Mouse (Mus musculus): ENCODE data around the gene Msantd1.
"Not testable (repeated sequence)": the region's sequence is repeated elsewhere in the genome, so short reads cannot be mapped to it uniquely, and the experiment has no call there.

The Msantd1 gene

DNA sequence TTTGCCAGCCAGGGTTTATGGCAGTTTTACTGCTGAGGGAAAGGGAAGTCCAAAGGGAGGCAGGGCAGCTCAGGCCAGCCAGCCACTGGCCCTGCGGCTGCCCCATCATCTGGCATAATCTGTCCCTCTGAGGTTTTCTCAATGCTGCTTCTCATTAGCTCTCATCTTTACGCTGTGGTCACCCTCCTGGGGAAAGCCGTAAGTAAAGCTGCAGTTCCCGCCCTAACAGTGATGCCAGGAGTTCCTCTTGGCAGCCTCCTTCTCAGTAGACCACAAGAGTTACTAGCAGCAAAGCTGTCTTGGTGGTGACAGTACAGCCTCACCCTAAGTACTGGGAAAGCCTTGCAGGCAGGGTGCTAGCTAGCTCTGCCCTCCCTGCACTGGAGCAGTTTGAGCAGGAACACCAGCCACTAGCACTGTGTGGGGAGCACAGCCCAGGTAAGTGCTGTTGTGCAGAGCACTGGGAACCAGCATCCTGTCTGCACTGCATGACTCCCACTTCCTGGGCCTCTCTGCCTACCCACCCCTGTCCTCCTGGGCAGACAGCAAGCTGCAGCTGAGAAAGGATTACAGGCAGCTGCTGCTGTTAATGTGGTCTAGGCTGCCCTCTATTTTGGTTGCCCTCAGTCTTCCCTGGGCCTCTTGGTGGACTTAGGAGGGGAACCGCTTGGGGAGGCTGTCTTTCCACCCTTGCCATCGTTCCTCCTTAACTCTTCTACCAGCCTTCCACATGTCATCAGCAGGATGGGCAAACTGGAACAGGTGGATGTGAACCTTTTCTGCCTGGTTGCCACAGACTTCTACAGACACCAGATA is at the start of gene Msantd1:
Gene Msantd1 (plus strand): TSS at position 103 of the 816 bp plus-strand sequence.
- DNase-seq (ENCODE audit: low read depth, low spot score): no peak

- DNase-seq (ENCODE audit: low read depth, low spot score): no peak
These were observed 42.4 kb upstream of the Msantd1 start for GRCm38 (mm10) chr5:34865367-34865766.

- DNase-seq (ENCODE audit: low read depth, low spot score): not testable (repeated sequence)
These were observed 27.5 kb upstream of the Msantd1 start for GRCm38 (mm10) chr5:34880307-34880706.

GRCm38 (mm10) chr5:34881023-34881422 is 26.8 kb upstream of the Msantd1 start:
- no peak for DNase-seq (ENCODE audit: low read depth, low spot score)

GRCm38 (mm10) chr5:34885250-34885649 is 22.6 kb upstream of the Msantd1 start:
- DNase-seq (ENCODE audit: low read depth, low spot score): no peak

DNA sequence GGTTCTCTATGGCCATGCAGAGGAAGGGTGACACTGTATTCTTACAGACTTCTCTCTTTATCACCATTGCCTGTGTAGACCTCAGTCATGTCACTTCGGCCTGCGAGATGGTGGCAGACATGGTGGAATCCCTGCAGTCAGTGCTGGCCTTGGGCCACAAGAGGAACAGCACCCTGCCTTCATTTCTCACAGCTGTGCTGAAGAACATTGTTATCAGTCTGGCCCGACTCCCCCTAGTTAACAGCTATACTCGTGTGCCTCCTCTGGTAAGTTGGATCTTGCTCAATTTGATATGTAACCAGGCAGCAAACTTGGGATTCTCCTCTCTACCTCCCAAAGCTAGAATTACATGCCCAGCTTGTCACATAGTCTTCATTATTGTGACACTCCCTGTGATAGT is 18.6 kb upstream of the Msantd1 start:
- no peak for DNase-seq (ENCODE audit: low read depth, low spot score)

DNA sequence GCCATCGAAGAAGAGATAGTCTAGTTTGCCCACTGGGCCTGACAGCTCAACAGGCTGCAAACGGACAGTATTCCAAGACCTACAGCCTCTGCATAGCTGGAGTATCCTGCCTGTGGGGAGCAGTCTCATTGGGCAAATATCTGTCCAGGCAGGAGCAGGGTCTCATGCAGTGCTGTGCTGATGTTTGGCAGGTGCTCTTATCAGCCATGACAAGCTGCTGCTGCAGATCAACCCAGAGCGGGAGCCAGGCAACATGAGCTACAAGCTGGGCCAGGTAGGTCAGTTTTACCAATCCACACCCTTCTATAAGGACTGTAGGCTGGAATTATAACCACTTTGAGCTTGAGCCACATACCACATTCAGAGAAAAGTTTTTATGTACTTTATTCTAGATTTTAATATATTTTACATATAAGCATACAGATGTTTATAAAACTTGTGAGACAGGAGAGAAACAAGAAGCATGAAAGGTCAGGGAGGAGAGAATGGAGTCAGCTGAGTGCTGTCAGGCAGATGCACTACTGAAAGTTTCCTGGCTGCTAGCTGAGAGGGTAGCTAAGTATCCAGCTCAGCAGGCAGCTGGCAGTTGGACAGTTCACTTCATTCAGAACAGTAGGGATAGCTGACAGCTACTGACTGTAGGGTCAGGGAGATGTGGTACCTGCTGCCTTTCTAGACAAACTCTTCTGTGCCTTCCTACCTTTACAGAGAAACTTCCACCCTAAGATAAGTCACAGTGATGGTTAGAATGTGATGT is 10.9 kb upstream of the Msantd1 start:
- DNase-seq (ENCODE audit: low read depth, low spot score): no peak

DNA sequence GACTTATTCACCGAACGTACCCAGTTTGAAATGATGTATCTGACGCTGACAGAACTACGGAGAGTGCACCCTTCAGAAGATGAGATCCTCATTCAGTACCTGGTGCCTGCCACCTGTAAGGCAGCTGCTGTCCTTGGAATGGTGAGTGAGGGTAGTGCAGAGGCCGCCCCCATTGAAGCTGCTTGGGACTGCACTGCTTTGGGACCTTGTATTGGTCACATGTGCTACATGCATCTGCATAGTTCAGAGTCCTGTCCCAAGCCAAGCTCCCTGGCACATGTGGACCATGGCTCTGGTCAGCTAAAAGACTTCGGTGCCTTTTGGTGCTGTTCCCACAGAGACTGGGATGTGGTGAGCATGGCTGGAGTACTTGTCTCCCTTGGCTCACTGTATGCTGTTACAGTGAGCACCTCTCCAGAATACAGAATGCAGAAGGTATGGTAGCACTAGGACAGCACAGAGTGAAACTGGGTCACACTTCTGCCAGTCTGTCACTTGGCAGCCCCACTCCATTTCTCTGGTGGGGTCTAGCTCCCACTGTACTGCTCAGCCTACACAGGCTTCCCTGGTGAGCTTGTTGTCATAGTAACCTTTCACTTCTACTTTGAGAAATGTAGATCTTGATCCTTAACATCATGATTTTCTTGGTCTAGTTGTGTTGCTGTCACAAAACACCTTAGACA is 7.9 kb upstream of the Msantd1 start:
- DNase-seq (ENCODE audit: low read depth, low spot score): no peak

- DNase-seq (ENCODE audit: low read depth, low spot score): no peak
These were observed 5.4 kb upstream of the Msantd1 start for GRCm38 (mm10) chr5:34902371-34902770.

DNA sequence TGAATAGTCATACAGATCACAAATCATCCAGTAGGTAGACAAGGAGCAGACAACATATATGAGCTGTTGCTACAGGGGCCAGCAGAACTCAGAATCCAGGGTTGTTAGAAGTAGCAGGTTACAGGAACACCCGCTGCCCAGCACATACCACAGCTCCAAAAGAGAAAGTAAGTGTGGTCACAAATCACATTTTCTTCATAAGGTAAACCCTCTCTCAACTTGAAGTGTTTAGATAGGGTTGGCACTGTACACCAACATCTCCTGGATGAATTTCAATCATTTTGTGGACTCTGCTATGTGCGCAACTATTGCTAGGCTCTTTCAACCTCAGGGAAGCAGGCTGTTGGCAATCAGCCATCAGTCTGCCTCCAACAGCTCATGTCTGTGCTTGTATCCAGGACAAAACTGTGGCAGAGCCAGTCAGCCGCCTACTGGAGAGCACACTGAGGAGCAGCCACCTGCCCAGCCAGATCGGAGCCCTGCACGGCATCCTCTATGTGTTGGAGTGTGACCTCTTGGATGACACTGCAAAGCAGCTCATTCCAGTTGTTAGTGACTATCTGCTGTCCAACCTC is 4.9 kb upstream of the Msantd1 start:
- DNase-seq (ENCODE audit: low read depth, low spot score): no peak

GRCm38 (mm10) chr5:34904412-34904811 is 3.4 kb upstream of the Msantd1 start:
- no peak for DNase-seq (ENCODE audit: low read depth, low spot score)

GRCm38 (mm10) chr5:34907230-34907629 is 582 bp upstream of the Msantd1 start:
- no peak for DNase-seq (ENCODE audit: low read depth, low spot score)

- no peak for DNase-seq (ENCODE audit: low read depth, low spot score)
These were observed 1.2 kb downstream of the Msantd1 start for GRCm38 (mm10) chr5:34908726-34909633.

DNA sequence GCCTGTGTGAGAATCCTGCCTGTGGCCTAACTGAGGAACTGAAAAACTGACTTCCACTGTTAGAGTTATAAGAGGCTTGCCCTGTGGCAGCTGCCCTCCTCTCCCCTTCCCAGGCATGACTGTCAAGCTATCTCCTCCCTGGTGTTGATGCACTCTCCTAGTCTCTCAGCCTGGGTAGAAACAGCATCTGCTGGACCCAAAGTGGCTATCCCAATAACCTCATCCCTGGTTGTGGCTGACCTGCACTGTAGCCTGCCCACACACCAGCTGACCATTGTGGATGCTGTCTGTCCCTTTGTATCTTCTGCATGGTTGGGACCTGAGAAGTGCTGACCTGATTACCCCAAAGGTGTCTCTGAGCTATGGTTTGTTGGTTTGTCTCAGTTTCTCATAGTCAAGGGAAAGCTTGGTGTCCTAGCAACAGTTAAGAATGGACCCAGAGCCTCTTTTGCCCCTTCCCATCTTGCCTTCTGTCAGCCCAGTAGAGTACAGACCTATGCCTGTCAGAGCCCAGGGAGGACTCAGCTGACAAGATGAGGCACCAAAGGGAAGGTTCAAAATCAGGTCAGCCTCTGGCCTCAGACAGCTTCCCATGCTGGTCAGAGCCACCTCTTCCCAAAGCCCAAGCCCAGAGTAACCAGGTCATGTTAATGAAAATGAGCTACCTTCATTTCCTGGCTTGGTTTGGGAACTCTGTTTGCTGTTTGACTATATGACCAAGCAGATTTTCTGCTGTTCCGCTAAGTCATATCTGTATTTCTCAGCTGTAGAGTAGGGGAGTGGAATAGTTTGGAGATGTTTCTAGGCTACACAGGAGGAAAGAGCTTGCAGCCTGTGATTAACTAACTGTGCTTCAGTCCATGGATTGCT is 2.1 kb downstream of the Msantd1 start:
- DNase-seq (ENCODE audit: low read depth, low spot score): no peak

DNA sequence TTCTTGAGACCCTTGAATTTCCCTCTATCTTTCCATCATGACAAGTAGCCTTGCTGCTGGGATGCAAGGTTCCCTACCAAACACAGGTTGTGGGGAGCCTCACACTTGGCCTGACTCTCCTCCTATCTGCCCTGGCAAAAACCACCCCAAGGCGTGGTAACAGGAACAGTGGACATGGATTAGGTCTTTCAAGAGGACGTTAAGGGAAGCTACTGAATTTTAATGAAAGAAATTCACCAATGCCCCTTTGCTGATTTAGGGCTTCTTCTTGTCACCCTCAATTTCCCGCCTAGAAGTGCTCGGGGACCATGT is 2.6 kb downstream of the Msantd1 start:
- DNase-seq (ENCODE audit: low read depth, low spot score): no peak

GRCm38 (mm10) chr5:34915801-34916200 is 8.0 kb downstream of the Msantd1 start:
- peak; percentile 58 for DNase-seq (ENCODE audit: low read depth, low spot score)

DNA sequence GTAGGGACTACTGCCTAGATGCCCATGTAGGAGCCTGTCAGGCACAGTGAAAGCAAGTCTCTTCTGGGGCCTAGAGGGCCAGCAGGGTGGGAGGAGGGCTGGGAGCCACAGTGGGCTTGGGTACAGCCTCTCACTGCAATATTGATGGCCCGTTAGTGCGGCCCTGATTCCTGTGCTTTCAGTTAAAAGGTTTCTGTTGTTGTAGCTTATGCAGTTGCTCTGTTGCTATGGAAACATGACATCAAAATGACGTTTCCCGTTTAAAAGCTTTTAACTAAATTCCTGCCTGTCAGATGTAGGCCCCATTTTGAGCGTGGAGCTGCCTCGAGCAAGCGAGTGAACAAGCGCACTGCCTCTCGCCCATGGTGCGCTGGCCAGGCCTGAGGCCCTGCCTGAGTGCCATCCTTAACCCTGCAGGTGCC is 9.4 kb downstream of the Msantd1 start:
- DNase-seq (ENCODE audit: low read depth, low spot score): no peak

GRCm38 (mm10) chr5:34918785-34919184 is 11.0 kb downstream of the Msantd1 start:
- DNase-seq (ENCODE audit: low read depth, low spot score): no peak

- no peak for DNase-seq (ENCODE audit: low read depth, low spot score)
These were observed 14.7 kb downstream of the Msantd1 start for GRCm38 (mm10) chr5:34922531-34922930.

- no peak for DNase-seq (ENCODE audit: low read depth, low spot score)
These were observed 16.1 kb downstream of the Msantd1 start for GRCm38 (mm10) chr5:34923920-34924319.

Data from A20 (cell line).